Mouse (Mus musculus) 416B (cell line): ENCODE data around the gene Prkag3.
A peak's percentile ranks its signal among the peaks of the same experiment; 100 is the strongest.

ENCODE experiments used
- DNase-seq: peaks from one replicate; pipeline ENCODE4 v3.0.0; 2011; ENCODE audit warnings: low read depth

Gene Prkag3

DNA sequence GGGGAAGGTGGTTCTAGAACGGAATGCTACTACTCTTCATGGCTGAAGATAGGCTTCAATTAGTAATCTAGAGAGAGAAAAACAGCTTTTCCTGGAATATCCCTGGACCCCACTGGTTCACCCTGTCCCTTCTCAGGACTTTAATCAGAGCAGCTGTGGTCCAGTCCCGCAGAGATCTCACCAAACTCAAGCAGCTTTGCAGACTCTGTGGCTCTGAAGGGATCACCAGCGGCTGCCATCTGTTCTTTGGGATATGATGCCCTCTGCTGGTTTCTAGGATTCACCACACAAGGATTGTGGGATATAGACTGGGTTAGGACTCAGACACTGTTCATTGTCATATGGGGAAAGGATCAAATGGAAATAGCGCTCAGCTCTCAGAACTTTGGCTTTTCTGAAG lies 10.8 kb upstream of the Prkag3 start:
- DNase-seq: peak; percentile 55

DNA sequence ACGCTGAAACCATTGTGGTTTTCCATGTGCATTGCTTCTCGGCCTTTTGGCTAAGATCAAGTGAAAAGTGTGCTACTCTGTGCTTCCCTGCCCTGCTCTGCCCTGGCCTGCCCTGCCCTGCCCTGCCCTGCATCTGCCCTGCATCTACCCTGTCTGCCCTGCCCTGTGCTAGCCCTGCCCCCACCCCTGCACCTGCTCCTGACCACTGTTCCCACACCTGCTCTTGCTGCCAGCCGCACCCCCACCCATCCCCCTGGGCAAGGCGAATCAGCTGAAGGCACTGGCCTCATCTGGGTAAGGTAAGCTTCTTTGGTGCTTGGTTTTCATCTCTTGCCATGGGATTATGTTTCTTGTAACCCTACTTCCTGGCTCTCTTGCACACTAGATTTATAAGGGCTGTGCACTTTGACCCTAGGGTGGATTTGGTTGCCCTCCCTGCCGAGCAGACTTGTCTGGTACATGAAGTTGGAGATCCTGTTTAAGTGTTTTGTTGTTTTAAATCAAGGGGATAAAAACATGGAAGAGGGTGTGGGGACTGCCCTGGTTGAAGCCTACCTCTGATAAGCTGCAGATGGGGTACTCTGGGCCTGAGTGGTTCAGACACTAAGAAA lies 5.3 kb upstream of the Prkag3 start:
- no peak for DNase-seq

DNA sequence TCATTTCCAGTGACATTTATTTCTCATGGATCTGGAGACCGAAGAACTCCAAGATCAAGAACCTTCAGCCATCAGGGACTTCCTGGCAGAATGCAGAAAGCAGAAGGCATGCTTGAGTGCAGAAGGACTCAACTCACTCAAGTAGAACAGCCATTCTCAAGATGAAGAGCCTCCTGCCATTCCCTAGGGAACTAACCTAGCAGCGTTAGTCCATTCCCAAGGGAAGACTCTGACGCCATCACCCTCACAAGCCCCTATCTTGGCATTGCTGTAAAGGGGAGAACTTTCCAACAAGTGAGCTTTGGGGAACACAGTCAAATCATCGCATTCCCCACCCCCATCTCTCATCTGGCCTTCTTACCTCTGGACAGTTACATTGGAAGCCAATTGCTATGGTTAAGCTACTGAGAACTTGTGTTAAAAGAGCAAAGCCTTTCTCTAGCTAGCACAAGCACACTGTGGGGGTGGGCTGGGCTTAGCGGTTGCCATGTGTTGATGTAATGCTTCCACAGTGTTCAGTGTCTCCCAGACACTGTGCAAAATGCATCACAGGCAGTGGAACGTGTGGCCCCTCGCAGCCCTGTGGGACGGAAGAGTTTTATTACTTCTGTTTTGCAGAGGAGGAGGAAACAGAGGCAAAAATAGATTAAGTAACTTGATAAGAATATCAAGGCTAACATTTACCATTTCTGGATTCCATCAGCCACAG lies 4.4 kb upstream of the Prkag3 start:
- DNase-seq: no peak

DNA sequence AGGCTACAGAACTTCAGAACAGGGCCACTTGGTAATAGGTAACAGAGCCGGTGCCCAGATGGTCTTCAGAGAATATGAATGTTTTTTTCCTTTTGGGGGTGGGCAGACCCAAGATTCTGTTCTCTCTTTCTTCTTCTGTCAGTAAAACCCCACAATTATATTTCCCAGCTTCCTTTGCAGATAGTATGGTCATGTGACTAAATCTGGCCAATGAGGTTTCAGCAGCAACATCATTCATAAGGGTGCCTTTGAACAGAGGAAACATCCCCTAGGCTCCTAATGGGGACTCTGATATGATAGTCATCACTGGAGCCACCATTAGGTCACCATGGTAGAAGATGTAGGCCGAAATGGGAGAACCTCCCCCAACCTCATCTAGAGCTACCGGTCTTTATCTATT lies 3.8 kb upstream of the Prkag3 start:
- no peak for DNase-seq

DNA sequence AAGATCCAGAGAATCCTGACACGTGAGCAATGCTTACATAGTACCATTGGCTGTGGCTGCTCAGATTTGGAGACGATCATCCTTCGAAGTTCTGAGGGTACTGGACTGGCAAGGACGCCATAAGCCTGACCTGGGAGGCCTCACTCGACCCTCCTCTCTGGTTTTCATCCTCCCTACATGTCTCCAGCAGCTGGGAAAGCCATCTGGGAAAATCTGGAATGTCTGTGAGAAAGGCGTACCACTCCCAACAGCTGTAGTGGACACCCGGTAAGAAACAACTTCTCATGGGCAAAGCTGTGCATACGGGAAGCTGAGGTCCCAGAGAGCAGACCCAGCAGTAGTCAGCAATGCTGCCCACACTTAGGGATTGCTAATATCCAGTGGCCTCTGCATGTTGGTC lies 3.1 kb upstream of the Prkag3 start:
- no peak for DNase-seq

DNA sequence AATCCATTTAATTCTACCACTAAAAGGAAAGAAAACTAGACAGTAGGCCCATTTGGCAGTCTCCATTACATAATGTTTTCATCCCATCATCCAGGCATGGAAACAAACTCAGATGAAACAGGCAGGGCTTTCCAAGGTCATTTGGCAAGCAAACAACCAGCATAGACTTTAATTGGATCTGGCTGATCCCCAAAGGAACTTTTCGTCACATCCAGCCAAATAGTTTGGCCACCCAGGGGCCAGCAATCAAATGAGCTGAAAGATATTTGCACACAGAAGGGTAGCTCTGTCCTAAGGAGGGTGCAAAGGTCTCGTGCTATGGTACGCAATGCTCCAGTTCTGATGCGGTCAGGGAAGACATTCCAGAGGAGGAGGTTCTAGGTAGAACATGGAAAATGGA lies 1.7 kb upstream of the Prkag3 start:
- DNase-seq: no peak

DNA sequence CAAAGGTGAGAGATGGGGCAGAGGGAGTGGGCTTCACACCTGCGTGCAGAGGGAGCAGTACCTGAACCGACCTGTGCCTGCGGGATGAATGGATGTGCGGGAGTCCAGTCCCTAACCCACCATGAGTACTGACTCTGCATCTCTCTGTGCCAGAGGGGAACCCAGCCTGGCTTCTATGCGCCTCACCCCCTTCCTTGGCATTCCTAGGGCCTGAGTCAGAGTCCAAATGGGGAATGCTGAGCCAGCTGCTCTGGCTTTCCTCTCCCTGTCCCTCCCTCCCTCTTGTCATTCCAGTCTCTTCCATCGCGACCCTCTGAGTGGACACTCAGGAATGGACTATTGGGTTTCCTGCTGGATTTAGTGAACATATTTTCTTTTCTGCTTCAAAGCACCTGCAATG lies 280 bp upstream of the Prkag3 start:
- no peak for DNase-seq

DNA sequence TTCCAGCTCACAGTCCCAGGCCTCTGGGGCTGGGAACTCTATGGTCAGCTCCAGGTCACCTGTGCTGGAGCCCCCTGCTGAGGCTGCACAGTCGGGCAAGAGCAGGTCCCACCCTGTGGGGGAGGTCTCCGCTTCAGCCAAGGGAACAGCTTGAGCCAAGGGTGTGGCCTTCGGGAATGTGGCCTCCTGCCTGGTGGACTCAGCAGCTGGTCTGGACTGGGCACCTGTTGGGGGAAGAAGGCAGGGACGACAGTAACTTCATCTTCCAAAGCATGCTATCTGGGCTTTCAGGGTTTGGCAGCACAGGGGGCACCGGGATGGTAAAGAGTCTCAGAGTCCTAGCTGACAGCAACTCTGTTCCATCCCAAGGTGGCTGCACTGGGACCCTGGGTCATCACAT lies 1.7 kb downstream of the Prkag3 start:
- DNase-seq: no peak

DNA sequence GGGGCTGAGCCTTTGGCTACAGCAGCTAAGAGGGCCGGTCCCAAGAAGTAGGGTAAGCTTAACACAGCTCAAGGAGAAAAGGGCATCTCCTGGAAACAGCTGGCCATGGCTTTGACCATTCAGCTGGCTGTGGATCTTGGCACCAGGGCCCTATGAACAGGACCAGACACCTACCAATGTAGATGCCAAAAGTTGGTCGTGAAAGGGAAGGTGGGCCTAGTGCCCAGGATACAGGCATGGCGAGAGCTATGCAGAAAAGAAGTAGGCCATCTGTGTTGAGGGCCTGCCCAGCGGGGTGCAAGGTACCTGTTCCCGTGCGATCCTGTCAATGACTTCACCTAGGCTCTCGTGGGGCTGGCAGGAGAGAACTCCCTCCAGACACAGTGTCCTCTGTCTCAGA lies 8.2 kb downstream of the Prkag3 start:
- DNase-seq: no peak

DNA sequence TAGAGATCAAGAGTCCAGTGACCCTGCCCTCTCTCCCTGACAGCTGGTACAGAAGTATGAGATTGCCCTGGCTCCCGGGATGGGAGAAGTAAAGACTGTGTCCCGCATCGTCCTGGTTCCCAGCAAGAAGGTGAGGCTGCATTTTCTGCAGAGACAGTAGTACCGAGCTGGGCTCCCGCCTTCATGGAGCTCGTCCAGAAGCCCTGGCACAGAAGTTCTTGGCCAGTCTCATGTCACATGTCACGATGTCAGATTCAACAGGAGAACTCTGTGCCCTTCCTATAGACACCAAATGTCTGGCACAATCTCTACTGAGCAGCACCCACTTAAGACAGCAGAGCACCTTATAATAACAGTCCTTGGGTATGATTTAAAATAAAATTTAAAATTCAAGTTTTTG lies 11.5 kb downstream of the Prkag3 start:
- no peak for DNase-seq

DNA sequence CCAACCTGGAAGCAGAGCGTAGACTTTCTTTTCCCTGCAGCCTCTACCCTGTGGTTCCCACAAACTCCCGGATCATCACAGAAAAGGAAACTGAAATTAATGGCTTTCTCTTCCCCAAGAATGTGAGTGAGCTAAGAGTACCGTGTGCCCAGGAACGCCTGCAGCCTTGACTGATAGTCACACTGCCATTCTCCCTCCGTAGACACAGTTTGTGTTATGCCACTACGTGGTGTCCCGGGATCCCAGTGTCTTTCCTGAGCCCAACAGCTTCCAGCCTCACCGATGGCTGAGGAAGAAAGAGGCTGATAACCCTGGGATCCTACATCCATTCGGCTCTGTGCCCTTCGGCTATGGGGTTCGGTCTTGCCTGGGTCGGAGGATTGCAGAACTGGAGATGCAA lies 12.0 kb downstream of the Prkag3 start:
- DNase-seq: no peak

DNA sequence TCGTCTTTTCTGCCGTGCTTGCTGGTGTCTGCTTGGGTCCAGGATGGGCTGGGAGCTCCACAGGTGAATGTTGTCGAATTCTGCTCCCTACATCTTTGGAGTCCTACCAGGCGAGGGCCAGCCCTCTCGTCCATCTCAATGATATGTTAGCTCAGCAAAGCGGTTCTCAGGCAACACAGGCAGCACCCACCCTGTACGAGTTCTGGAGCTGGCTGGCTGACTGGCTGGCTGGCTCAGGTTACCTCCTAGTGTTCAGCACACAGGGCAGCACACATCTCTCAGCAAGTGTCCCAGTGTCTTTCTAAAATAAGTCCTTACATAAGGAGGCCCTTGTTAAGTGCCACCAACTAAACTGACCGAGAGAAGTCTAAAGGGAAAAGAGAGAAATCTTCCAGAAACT lies 20.6 kb downstream of the Prkag3 start:
- no peak for DNase-seq

DNA sequence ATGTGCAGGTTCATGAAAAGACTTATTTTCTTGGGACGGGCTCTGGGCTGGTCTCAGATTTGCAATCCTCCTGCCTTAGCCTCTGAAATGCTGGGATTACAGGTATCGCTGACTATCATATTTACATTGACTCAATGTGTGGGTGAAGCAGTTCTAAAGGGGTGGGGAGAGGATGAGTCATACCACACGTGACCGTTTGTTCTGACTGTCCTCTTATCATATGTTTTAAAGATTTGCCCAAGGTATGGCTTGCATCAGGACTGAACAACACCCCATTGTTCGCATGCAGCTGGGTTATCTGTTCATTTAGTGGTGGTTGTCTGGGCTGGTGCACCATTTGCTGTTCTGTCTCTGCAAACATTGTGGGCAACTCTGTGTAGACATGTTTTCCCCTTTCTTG lies 22.3 kb downstream of the Prkag3 start:
- peak; percentile 66 for DNase-seq

DNA sequence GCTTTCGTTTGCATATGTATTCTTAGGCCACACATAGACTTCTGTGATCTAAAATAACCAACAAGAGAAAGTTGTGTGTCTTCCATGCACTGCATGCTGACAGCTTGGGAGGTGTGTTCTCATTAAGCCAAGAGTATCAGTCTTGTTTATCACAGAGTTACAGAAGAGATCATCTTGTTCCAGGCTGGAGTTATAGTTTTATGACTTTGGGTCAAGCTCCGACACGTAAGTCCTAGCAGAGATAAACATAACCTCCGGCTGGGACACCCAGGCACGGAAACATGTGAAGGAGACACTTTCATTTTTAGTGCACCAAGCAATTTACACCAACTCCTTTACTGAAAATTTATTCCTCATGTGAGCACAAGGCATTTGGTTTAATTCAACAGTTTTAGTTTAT lies 22.9 kb downstream of the Prkag3 start:
- DNase-seq: no peak

DNA sequence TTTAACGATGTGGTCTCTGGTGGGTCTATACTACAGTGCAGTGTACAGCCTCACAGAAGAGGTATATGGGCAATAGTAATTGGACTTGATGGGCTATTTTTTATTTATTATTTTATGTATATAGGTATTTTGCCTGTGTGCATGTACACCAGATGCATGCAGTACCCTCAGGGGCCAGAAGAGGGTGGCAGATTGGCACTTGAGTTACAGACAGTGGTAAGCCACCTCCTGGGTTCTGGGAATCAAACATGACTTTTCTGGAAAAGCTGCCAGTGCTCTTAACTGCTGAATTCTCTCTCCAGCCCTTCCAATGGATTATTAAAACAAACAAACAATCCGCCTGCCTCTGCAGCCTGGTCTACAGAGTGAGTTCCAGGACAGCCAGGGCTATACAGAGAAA lies 25.3 kb downstream of the Prkag3 start:
- DNase-seq: peak; percentile 30

DNA sequence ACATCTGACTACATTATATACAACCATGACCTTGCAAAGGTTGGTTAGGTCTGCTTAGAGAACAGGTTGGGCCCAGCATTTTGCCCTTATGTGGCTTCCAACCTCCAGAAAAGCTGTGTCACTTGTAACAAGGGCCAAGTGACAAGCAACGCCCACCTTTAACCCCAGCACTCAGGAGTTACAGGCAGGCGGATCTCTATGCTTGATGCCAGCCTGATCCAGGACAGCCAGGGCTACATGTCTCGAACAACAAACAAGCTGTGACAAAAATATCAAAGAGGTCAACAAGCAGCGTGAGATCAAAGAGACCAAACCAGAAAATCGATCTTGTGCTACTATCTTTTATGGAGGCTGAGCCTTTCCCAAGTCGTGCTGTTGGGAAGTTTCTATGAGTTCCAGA lies 27.4 kb downstream of the Prkag3 start:
- DNase-seq: no peak

DNA sequence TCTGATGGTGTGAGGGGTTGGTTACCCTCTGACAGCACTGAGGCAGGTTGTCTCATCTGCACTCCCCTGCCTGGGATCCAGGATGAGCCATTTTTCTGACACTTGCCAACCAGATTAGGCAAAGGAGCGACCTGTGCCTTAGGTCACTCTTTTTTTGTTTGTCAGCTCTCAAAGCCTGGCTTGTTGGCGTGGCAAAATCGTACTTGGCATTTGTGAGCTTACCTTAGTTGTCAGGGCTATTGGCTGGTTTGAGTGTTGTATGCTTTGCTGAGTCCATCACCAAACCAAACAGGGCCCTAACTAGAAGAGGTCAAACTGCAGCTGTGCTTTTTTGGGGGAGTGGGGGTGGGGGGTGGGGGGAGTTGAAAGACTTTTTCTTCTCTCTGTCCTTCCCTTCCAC lies 29.7 kb downstream of the Prkag3 start:
- DNase-seq: no peak

DNA sequence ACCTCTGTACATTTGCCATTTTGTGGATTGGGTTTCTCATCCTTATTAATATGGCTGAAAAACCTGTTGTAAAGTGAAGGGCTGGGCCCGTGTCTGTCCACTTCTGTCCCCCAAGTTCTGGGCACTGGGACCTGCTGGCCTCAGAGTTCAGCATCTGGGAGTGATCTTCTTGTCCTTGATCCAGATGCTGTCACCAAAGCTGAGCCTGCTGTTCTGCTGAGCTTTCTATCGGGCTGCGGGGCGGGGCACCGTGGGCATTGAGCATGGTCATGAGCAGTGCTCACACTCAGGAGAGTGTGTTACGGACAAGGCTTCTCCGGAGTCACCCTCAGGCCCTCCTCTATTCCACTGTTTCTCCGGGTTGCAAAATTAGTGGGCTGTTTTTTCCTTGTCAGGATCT lies 30.9 kb downstream of the Prkag3 start:
- DNase-seq: no peak

DNA sequence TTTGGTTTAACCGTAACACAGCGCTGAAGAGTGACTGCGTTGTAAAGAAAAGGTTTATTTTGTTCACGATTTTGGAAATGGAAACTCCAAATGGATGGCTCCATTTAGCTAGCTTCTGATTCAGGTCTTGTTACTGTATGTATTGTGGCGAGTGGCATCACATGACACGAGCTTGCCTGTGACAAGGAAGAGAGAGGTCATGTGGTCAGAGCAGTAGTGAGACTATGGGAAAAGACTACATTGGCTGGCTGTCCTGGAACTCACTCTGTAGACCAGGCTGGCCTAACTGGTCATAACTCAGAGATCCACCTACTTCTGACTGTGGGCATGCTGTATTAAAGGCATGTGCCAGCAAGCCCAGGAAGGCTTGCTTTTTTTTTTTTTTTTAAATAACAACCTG lies 33.1 kb downstream of the Prkag3 start:
- DNase-seq: no peak

DNA sequence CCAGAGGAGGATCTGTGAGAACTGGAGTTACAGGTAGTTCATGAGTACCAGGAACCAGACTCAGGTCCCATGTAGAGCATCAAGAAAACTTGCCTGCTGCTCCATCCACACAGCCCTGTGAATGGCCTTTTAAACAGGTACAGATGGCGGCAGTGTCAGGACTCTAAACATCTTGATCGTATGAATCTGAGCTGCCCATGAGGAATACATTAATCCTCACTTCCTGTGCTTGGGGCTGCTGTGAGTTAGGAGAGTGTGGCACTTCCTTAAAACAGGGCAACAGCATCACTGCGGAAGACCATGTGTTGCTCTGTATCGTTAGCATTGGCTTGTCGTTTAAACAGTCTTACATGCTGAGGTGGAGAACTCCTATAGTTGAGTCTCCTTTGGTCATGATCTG lies 33.6 kb downstream of the Prkag3 start:
- no peak for DNase-seq

DNA sequence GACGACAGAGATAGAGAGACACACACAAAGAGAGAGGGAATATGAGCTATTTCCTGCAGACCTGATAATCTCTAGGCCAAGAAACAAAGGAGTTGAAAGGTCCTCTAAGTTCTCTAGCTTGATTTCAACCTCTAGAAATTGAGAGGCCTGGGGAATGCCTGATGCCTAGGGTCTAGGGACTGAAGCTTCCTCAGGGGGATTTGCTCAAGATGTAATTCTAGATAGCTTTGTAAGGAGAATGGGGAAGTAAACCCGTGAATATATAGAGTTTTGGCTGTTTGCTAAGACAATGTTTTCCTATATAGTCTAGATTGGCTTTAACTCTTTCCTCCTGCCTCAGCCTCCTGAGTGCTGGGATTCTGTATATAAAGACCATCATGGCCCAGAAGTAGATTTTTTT lies 34.1 kb downstream of the Prkag3 start:
- peak; percentile 18 for DNase-seq

DNA sequence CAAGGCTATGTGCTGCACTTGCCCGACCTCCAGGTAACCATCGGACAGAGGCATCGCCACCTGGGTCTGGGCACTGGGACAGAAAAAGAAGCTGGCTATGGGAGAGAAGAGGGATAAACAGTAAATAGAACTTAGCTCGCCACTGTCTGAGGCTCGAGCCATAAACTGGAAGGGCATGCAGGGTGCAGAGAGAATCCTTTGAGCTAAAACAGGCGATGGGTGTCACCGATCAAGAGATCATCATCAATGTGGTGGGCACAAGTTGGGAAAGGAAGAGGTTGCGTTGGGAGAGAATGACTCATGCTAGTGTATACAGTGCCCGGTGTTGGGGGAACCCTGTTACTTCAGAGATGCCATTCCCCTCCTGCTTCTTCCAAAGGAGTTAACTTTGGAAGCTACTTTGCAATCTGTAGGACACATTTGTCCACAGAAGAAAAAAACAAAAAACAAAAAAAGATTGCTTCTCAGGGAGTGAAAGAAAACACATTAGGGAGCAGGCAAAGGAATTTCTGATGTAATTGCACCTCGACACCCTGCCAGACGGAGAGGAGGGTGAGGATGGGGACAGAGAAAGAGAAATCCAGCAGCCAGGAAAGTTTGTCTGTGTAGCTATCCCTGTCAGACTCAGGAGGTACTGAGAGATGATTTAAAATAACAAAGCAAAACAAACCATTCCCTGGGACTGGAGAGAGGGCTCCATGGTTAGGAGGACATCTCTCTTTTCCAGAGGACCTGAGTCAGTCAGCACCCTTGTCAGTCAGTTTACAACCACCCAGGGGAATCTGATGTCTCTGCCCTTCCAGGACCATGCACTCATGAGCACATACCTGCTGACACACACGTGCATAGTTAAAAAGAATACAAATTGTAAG lies 34.9 kb downstream of the Prkag3 start:
- DNase-seq: peak; percentile 21

DNA sequence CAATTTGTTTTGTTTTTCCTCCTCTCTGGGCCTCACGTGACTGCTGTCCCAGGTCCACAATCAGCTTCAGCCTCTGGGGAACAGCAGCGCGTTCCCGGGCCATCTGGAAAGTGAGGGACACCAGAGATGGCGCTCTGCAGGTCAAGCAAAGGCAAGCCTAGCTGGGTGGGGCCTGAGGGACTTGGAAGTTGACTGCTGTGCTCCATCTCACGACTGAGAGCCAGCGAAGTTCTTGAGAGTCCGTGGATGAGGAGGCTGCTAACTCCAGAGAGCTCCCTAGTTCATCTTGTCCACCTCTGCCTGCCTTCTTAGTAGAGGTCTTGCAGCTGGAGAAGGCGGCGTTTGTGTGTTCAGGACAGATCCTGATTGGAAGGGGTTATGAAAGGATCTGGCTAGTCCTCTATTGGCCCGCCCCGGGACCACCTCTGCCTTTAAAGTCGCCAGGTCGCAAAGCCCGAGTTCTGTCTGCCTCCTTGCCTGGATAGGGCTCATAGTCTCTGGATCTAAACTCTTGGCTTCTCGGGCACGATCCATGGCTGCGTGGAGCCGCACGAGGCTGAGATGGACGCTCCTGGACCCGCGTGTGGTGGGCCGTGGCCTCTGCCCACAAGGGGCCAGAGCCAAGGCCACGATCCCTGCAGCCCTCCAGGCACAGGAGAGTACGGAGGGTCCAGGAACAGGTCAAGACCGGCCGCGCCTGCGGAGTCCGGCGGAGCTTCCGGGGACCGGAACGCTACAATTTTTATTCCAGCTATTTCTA lies 35.7 kb downstream of the Prkag3 start, which contains the start of gene Cyp27a1:
Cyp27a1 (plus strand) TSS at position 476 of the 760 bp plus-strand sequence.
- DNase-seq: no peak
